Mouse (Mus musculus) kidney, adult 2 months (tissue): ENCODE measurements around the gene Gusb. TPM values are rescaled to one million over a fixed set of nuclear protein-coding genes. Genes with fewer than 3 reads are reported as not detected.

ENCODE experiments used
- DNase-seq: peaks from one replicate; pipeline ENCODE4 v3.0.0; 2021
- H3K27ac ChIP-seq: fragments of 200-500 bp; 2 replicates; pipeline ENCODE4 v1.5.1; 2012; ENCODE audit warnings: low read depth, low read length, control low read depth, inconsistent platforms; ENCODE audit not compliant: insufficient read depth
- H3K27me3 ChIP-seq: fragments of 200-500 bp; replicated peaks from 2 replicates; pipeline ENCODE4 v1.6.1; 2012; ENCODE audit warnings: mild to moderate bottlenecking, moderate library complexity, low read length, inconsistent platforms; ENCODE audit not compliant: control insufficient read depth, insufficient read depth
- H3K36me3 ChIP-seq: fragments of 200-500 bp; 2 replicates; pipeline ENCODE4 v1.6.1; 2012; ENCODE audit warnings: mild to moderate bottlenecking, moderate library complexity, low read length, inconsistent platforms; ENCODE audit not compliant: control insufficient read depth, insufficient read depth
- H3K4me1 ChIP-seq: fragments of 200-500 bp; 2 replicates; pipeline ENCODE4 v1.6.1; 2011; ENCODE audit warnings: low read length; ENCODE audit not compliant: control insufficient read depth, insufficient read depth
- H3K4me3 ChIP-seq: fragments of 200-500 bp; 2 replicates; pipeline ENCODE4 v1.5.1; 2011; ENCODE audit warnings: mild to moderate bottlenecking, low read depth, low read length, control low read depth; ENCODE audit not compliant: insufficient read depth
- CTCF ChIP-seq: fragments of 200-500 bp; conservative IDR thresholded peaks from 2 replicates; pipeline ENCODE4 v1.5.1; 2011; ENCODE audit warnings: low read depth, mild to moderate bottlenecking, control low read depth, low read length, moderate library complexity, mixed read lengths; ENCODE audit not compliant: insufficient read depth, insufficient read length
- POLR2A ChIP-seq: fragments of 200-500 bp; IDR thresholded peaks from one replicate; pipeline ENCODE4 v1.6.1; 2011; ENCODE audit warnings: low read depth, low read length, control low read depth
- WGBS: fragments of 180-500 bp; shearing (Covaris S2); methylation state at CpG from one replicate; pipeline ENCODE4 v1.1.7; 2018; 5-methylcytosine and 5-hydroxymethylcytosine counted together
- polyA plus RNA-seq: library from polyadenylated mRNA; depleted of rRNA; stranded (reverse); fragments of >200 nt; gene quantifications from 2 replicates; pipeline ENCODE4 v1.2.3, GENCODE M21; 2012

The Gusb gene
- polyA plus RNA-seq, 1 experiment = 26.5 TPM

- WGBS = 86% methylated on average over 4 of the region's 4 CpGs
- H3K4me3 ChIP-seq = no peak overlapping the region
- DNase-seq = no peak
- H3K36me3 ChIP-seq = no peaks in the 10 kb centered on the region
- H3K27ac ChIP-seq = no peak overlapping the region
- no peaks in the 10 kb centered on the region for H3K4me1 ChIP-seq
- H3K27me3 ChIP-seq = no peaks in the 10 kb centered on the region
- TF ChIP-seq POLR2A = no peak
Observed at GRCm38 (mm10) chr5:129974354-129974753, 28.5 kb downstream of the Gusb start.

DNA sequence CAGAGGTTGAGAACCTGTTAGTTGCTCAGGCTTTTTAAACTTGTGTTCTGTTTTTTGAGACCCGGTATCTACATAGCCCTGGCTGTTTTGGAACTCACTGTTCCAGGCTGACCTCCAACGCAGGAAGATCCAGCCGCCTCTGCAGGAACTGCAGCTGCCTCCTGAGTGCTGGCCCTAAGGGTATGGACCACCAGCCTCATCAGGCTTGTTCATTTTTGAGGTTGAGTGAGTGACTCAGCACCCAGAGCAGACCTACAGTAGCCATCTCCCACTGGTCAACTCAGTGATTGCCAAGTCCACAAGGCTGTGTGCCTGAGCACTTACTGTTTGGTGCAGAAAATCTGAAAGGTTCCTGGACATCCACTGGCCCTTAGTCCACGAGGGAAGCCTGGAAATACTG, 31.4 kb downstream of the Gusb start:
- H3K36me3 ChIP-seq = no peaks in the 10 kb centered on the region
- H3K4me3 ChIP-seq = no peak overlapping the region
- TF ChIP-seq CTCF = no peak
- no peak for TF ChIP-seq POLR2A
- H3K27ac ChIP-seq = 0 out of 2 replicates have a peak overlapping the region, but pooled peaks have one; percentile 16
- WGBS = 74% methylated on average over 4 of the region's 4 CpGs
- DNase-seq = no peak
- H3K27me3 ChIP-seq = no peaks in the 10 kb centered on the region
- H3K4me1 ChIP-seq = no peaks in the 10 kb centered on the region

DNA sequence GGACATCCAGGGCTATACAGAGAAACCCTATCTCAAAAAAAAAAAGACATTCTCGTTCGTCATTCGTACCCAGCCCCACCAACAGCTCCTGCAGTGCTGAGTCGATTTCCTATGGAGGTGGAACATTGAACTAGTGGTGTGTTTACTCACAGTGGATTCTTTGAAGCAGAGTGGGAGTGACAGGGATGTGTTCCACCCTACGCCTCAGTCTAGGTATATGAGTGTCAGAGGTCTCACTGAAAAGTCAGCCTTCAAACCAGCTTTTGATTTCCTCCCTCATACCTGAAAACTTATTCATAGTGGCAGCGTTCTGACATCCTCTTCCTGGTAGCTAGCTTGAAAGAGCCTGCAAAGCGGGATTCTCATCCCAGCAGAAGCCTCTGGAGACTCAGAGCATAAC, 34.4 kb downstream of the Gusb start:
- Histone ChIP-seq H3K4me1 (no peaks in the 10 kb centered on the region), H3K27me3 (no peaks in the 10 kb centered on the region), H3K4me3 (no peak overlapping the region), H3K36me3 (no peaks in the 10 kb centered on the region), H3K27ac (no peak overlapping the region)
- no peak for DNase-seq
- WGBS = 80% methylated on average over 7 of the region's 7 CpGs
- TF ChIP-seq POLR2A (no peak), CTCF (no peak)

DNA sequence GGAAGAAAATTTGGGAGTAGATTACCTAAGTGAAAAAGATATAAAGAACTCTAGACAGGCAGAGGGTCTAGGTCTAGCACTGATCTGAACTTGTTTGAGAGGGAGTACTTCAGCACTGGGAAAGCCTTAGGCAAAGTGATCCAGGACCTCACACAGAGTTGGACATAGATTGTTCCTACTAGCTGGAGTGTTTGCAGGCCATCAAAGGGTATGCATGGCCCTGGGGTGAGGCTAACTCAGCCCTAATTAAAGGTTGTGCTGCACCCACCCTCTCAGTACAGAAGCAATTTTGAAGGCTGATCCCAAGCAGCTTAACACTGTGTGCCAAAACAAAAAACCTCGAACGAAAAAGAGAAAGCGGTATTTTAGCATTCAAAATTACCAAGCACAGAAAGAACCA, 36.4 kb downstream of the Gusb start:
- Histone ChIP-seq H3K36me3 (no peaks in the 10 kb centered on the region), H3K4me1 (no peaks in the 10 kb centered on the region), H3K27ac (no peak overlapping the region), H3K4me3 (no peak overlapping the region), H3K27me3 (no peaks in the 10 kb centered on the region)
- DNase-seq = no peak
- no peak for TF ChIP-seq CTCF
- TF ChIP-seq POLR2A = no peak
- 87% methylated on average over 3 of the region's 3 CpGs for WGBS

GRCm38 (mm10) chr5:129963224-129963623, 39.6 kb downstream of the Gusb start:
- no peaks in the 10 kb centered on the region for H3K4me1 ChIP-seq
- H3K36me3 ChIP-seq = no peaks in the 10 kb centered on the region
- H3K27ac ChIP-seq = no peak overlapping the region
- DNase-seq = no peak
- no peaks in the 10 kb centered on the region for H3K27me3 ChIP-seq
- no peak for TF ChIP-seq CTCF
- H3K4me3 ChIP-seq = no peak overlapping the region
- whole genome bisulfite sequencing = 79% methylated on average over 4 of the region's 4 CpGs

DNA sequence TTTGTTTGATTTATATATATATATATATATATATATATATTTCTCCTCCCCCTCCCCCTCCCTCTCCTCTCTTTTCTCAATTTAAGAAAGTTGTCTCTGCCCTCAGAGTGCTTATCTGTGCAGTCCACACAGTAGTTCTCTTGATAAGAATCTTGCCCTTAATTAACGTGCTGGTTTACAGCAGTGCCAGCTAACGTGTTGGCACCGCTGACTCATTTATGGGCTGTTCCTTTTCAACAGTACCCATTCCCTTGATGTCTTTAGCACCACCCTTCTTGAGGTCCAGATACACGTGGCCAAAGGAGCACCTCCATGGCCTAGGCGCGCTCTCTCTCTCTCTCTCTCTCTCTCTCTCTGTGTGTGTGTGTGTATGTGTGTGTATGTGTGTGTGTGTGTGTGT, 47.1 kb downstream of the Gusb start:
- no peak overlapping the region for H3K27ac ChIP-seq
- H3K27me3 ChIP-seq = no peaks in the 10 kb centered on the region
- 77% methylated on average over 6 of the region's 6 CpGs for WGBS
- TF ChIP-seq POLR2A = no peak
- no peak for TF ChIP-seq CTCF
- no peaks in the 10 kb centered on the region for H3K36me3 ChIP-seq
- H3K4me1 ChIP-seq = peaks cover 5% of the 10 kb centered on the region; the same call in 1 of the 2 replicates
- no peak for DNase-seq
- H3K4me3 ChIP-seq = no peak overlapping the region

DNA sequence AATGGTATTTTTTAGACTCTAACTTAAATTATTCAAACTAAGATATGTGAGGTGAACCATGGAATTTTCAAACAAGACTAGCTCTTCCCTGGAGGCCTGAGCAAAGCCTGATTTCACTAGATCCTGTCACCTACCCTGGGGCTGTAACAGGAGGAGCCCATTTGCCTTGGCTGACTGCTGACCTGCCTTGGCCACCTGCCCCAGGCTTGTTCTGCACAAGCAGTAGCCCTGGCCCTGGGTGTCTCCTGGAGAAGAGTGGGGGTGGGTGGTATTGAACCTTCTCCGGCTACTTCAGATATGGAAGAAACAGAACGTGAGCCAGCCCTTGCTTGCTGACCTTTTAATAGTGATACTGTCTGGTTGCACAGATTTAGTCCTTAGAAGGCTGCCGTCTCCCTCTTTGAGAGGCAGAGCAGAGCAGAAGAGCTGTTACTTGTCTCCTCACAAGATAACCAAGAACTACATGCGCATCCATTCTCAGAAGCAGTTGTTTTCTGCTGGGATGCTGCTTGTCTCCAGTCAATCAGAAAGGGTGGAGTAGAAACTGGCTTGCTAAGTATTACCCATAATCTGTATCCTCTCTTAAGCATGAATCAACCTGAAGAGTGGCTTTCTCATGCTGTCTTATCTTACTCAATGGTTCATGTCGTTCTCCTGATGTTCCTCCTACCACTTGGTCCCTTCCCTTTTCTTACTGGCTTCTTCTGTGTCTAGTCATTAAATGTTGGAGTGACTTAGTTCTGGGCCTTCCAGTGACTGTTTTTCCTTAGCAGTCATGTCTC, 48.2 kb downstream of the Gusb start:
- peak; percentile 23 for DNase-seq
- Histone ChIP-seq H3K36me3 (no peaks in the 10 kb centered on the region), H3K4me3 (no peak overlapping the region), H3K27ac (no peak overlapping the region), H3K27me3 (no peaks in the 10 kb centered on the region), H3K4me1 (peaks cover 5% of the 10 kb centered on the region; the same call in 1 of the 2 replicates)
- TF ChIP-seq CTCF (no peak), POLR2A (no peak)
- WGBS = 71% methylated on average over 5 of the region's 5 CpGs

DNA sequence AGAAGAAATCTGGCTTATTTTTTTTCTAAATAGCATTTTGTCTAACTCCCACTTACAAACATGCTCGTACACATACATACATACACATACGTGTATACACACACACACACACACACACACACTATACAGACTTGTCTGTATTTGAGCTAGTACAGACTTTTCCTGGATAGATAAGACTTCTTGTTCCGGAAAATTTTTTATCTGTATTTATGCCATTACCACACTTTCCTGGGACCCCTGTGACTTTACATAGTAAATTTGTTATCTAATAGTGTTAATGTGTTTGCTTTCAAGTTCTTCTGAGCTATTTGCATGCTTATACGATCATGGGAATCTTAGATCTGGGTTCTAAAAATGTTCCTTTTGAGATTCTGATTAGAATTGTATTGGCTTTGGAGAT, 50.7 kb downstream of the Gusb start:
- DNase-seq = no peak
- no peaks in the 10 kb centered on the region for H3K27me3 ChIP-seq
- 92% methylated on average over 4 of the region's 4 CpGs for WGBS
- TF ChIP-seq POLR2A (no peak), CTCF (no peak)
- no peaks in the 10 kb centered on the region for H3K36me3 ChIP-seq
- H3K4me1 ChIP-seq = peaks cover 5% of the 10 kb centered on the region; the same call in 1 of the 2 replicates
- H3K27ac ChIP-seq = no peak overlapping the region
- no peak overlapping the region for H3K4me3 ChIP-seq
